Mouse (Mus musculus): ENCODE measurements around the gene Zfp663.

DNA sequence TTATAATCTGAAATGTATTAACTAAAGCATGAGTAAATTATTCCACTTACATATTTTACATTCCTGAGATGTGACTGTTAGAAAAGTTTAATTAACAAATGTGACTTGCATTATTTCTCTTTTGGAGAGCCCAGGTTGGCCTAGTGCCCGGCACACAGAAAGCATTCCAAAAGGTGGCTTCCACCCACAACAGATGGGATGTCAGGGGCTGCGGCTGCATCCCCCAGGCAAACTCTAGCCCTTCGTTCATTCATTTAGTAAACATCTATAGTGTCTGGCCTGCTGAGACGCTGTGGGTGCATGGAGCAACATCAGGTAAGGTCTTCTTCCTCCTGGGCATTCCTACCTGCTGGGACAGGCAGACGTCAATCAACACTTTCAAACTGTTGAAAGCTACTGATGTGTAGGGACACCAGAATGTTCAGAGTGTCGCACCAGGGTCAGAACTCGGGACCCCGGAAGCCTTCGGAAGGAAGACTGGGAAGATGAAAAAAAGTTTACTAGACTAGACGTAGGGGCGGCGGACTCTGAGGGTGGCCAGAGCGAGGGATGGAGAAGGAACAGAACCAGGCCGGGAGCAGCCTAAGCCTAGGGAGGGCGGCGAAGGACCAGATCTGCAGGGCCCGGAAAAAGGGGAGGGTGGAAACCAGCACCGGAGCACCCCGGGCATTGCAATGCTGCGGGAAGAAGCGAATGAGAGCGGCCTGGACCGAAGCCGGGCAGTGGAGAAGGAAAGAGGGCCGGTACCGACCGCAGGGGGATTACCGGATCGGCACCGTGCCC lies 42.8 kb downstream of the Zfp663 start:
- TF ChIP-seq POLR2A (IDR thresholded peaks at IDR 0.05; ENCODE audit: low read depth, low read length) (no peak), CTCF (conservative IDR thresholded peaks at IDR 0.05; ENCODE audit: insufficient read depth, insufficient read length, low read depth, low read length) (no peak)

All from kidney, adult 2 months (tissue).